Mouse (Mus musculus) ovary, adult 2 months (tissue): Measurements from ENCODE around the gene Cacna2d1. TPM values are rescaled to one million over a fixed set of nuclear protein-coding genes. Genes with fewer than 3 reads are reported as not detected.

Experiments
- polyA plus RNA-seq: library from polyadenylated mRNA; depleted of rRNA; stranded (reverse); fragments of >200 nt; gene quantifications from 2 replicates; pipeline ENCODE4 v1.2.3, GENCODE M21; 2012; rRNA removed

The Cacna2d1 gene
- 5.5 and 6.1 TPM in 2 replicates for polyA plus RNA-seq

DNA sequence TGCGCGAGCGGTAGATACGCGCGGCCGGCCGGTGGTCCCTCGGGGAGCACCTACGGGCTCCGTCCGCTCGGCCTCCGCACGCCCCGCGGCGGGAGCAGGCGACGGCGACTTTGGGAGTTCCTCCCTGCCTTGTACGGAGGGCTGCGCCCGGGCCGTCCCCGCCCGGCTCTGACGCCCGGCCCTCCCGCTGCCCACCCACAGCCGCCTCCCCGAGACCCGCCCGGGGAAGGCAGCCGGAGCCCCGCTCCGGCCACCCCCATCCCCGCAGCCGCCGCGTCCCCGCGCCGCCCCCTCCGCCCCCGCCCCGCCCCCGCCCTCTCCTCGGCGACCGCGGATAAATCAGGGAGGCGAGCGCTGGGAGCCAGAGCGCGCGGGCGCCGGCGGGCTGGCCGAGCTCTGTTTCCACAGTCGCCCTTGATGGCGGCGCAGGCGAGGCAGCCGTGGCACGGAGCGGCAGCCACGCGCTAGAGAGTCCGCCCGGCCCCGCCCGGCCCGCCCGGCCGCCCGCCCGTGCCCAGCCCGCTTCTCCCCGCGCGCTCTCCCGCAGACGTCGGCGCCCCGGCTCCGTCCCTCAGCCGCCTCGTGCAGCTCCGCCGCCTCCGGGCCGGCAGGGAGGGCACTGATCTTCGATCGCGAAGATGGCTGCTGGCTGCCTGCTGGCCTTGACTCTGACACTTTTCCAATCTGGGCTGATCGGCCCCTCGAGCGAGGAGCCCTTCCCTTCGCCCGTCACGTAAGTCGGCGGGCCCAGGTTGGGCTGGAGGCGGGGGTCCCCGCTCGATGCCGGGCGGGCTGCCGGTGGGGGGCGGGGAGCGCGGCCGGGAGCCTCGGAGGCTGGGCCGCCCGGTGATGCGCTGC is at the start of gene Cacna2d1:
Gene Cacna2d1 (plus strand): TSS at position 316 of the 858 bp plus-strand sequence.

Other genes with a start within 250 kb of the Cacna2d1 start
- 0.54 and 0.68 TPM in 2 replicates for gene Speer4c, start 220.4 kb upstream of the Cacna2d1 start, polyA plus RNA-seq